Mouse (Mus musculus) midbrain, embryonic 12.5 days (tissue): ENCODE data around the gene Thy1. TPM values are rescaled to one million over a fixed set of nuclear protein-coding genes. Genes with fewer than 3 reads are reported as not detected.
A peak's percentile ranks its signal among the peaks of the same experiment; 100 is the strongest.

Experiments used
- ATAC-seq: fragments of 200-750 bp; cut with Nextera tagmentation; 2 replicates; pipeline ENCODE4 v1.8.0; 2017; ENCODE audit warnings: low read depth, moderate TSS enrichment, moderate library complexity; ENCODE audit not compliant: low FRiP score
- H3K27ac ChIP-seq: fragments of 300-500 bp; sonication (generic); replicated peaks from 2 replicates; pipeline ENCODE4 v1.5.1; 2016; ENCODE audit warnings: mild to moderate bottlenecking
- H3K27me3 ChIP-seq: fragments of 300-500 bp; sonication (generic); 2 replicates; pipeline ENCODE4 v1.6.1; 2016; ENCODE audit warnings: mild to moderate bottlenecking
- H3K36me3 ChIP-seq: fragments of 300-500 bp; sonication (generic); 2 replicates; pipeline ENCODE4 v1.6.1; 2016
- H3K4me1 ChIP-seq: fragments of 300-500 bp; sonication (generic); 2 replicates; pipeline ENCODE4 v1.6.1; 2016
- H3K4me2 ChIP-seq: fragments of 300-500 bp; sonication (generic); replicated peaks from 2 replicates; pipeline ENCODE4 v1.6.1; 2016; ENCODE audit warnings: mild to moderate bottlenecking, moderate library complexity
- H3K4me3 ChIP-seq: fragments of 300-500 bp; sonication (generic); 2 replicates; pipeline ENCODE4 v1.5.1; 2016; ENCODE audit warnings: mild to moderate bottlenecking
- H3K9ac ChIP-seq: fragments of 300-500 bp; sonication (generic); replicated peaks from 2 replicates; pipeline ENCODE4 v1.6.1; 2016; ENCODE audit warnings: mild to moderate bottlenecking, moderate library complexity
- H3K9me3 ChIP-seq: fragments of 300-500 bp; sonication (generic); 2 replicates; pipeline ENCODE4 v1.6.1; 2016; ENCODE audit warnings: mild to moderate bottlenecking
- WGBS: fragments of 180-500 bp; shearing (Covaris S2); methylation state at CpG from one replicate; pipeline ENCODE4 v1.1.7; 2016; 5-methylcytosine and 5-hydroxymethylcytosine counted together
- polyA plus RNA-seq: library from polyadenylated mRNA; unstranded; fragments of >200 nt; fragmentation: Nextera tagmentation; extraction: Ambion mirVana; gene quantifications from 2 replicates; pipeline ENCODE4 v1.2.1, GENCODE M21; 2016

The Thy1 gene
- polyA plus RNA-seq, 1 experiment from 2014 or later = not detected

DNA sequence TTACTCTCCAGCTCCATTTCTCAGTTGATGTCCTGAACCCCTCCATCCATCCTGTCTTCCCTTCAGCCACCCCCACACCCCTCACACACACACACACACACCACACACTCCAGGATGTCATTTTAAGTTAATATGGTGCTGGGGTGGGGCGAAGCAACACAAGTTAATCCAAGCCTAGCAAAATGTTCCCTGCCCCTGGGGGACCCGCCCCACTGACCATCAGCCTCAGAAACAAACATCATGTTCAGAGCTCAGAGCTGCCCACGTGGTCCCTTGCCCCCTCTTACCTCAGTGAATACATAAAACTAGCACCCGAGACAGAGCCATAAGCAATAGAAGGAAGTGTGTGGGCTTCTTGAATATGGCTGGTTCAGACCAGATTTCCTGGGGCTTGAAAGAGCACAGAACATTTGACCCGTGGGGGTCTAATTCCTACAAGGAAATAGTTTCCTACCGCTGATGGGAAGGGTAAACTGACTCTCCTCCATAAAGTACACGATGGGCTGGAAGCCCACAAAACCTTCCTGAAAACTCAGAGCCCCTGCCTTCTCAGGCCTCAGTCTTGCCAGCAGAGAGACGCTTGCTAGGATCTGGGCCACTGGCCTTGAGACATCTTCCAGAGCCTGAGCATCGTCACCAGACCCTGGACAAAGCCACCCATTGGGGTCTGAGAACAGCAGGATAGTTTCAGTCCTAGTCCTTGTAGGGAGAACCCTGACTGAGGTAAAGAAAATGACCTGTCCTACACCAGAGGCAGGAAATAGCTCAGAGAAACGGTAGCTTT is 37.0 kb downstream of the Thy1 start:
- Histone ChIP-seq H3K36me3 (no peaks in the 10 kb centered on the region), H3K4me1 (peaks cover 40% of the 10 kb centered on the region), H3K4me3 (no peak overlapping the region), H3K27ac (no peak overlapping the region), H3K4me2 (no peak overlapping the region), H3K27me3 (peaks cover 67% of the 10 kb centered on the region), H3K9me3 (no peaks in the 10 kb centered on the region), H3K9ac (no peak overlapping the region)
- no peak for ATAC-seq
- WGBS = 78% methylated on average over 10 of the region's 10 CpGs

DNA sequence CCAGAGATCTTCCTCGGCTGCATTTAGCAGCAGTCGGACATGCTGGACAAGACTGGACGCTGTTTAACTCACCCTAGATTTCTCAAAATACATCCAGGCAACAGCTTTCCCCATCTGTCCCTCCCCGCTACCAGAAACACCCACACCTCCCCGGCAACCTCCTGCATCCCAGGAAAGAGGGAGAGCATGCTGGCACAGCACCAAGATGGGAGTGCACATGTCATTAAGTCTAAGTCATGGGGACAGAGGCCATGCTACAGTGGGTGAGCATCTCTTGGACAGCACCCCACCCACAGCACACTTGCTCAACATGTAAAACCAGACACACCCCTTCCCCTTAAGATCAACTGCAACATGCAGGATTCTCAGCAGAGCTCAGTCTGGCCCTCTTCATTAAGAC is 37.8 kb downstream of the Thy1 start:
- peaks cover 47% of the 10 kb centered on the region for H3K4me1 ChIP-seq
- H3K27me3 ChIP-seq = peaks cover 74% of the 10 kb centered on the region
- no peak overlapping the region for H3K4me2 ChIP-seq
- no peak overlapping the region for H3K9ac ChIP-seq
- H3K36me3 ChIP-seq = no peaks in the 10 kb centered on the region
- H3K4me3 ChIP-seq = no peak overlapping the region
- no peak overlapping the region for H3K27ac ChIP-seq
- no peaks in the 10 kb centered on the region for H3K9me3 ChIP-seq
- no peak for ATAC-seq
- 90% methylated on average over 5 of the region's 5 CpGs for WGBS

DNA sequence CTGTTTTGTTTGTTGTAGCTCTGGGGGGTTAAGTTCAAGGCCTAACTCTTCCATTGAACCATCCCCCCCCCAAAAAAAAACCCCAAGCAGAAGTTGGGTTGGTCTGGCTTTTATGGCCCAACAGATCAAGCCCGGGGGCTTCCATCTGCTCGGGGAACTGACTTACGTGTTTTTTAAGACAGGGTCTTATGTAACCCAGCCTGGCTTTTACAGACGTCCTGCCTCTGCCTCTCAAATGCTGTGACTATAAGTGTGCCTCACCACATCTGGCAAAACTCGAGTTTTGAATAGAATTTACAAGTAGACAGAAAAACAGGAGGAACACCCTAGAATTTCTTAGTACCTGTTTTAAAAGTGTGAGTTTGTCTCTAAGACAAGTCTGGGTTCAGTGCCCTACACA is 38.4 kb downstream of the Thy1 start:
- H3K4me3 ChIP-seq = no peak overlapping the region
- H3K27me3 ChIP-seq = peaks cover 75% of the 10 kb centered on the region
- H3K9me3 ChIP-seq = no peaks in the 10 kb centered on the region
- H3K9ac ChIP-seq = no peak overlapping the region
- H3K4me2 ChIP-seq = no peak overlapping the region
- peaks cover 50% of the 10 kb centered on the region for H3K4me1 ChIP-seq
- H3K27ac ChIP-seq = no peak overlapping the region
- no peaks in the 10 kb centered on the region for H3K36me3 ChIP-seq
- ATAC-seq = no peak
- 71% methylated on average over 5 of the region's 5 CpGs for WGBS

DNA sequence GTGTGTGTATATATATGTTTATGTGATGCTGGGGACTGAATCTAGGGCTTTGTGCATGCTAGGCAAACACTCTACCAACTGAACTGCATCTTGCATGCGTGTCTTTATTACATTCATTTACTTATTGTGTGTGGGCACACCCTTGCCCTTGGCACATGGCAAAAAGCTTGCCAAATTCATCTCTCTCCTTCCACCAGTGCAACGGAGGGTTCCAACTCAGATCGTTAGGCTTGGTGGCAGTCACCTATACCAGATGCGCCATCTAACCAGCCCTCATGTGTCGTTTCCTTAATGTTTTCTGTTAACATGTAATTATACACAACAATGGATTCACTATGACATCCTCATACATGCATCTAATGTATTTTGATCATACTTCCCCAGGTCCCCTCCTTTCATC is 39.1 kb downstream of the Thy1 start:
- WGBS = 95% methylated on average over 5 of the region's 5 CpGs
- H3K36me3 ChIP-seq = no peaks in the 10 kb centered on the region
- H3K4me2 ChIP-seq = no peak overlapping the region
- no peaks in the 10 kb centered on the region for H3K9me3 ChIP-seq
- H3K27me3 ChIP-seq = peaks cover 82% of the 10 kb centered on the region
- H3K27ac ChIP-seq = no peak overlapping the region
- no peak for ATAC-seq
- no peak overlapping the region for H3K4me3 ChIP-seq
- H3K4me1 ChIP-seq = peaks cover 48% of the 10 kb centered on the region
- no peak overlapping the region for H3K9ac ChIP-seq

DNA sequence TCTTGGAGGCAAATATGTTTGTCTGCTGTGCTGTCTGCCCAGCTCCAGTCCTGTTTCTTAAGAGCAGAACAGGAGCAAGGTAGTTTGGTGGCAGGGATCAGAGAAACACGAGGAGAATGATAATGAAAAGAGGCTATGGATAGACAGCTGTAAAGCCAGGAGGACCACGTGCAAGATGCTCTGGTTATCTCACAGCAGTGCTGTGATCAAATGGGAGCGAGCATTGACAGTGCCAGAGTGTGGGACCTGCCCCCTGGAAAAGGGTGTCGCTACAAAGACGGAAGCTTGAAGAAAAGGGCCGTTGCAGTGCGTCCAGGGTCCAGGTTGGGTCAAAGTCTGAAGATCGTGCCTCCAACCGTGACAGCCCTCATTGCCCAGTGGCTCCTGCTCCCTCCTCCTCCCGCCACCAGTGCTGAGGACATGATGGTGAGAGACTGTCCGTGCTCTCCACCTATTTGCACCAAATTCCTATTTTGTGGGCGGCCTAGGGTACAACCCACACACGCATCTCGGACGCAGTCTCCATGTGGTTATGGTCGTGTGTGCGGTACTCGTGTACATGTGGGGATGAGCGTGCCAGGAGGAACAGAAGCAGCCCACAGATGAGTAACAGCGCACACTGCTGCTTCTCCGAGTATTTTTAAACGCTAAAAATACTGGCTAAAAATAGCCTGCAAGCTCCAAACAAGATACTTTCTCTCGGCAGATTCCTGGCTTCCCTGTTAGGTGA is 40.4 kb downstream of the Thy1 start:
- Histone ChIP-seq H3K4me3 (peak overlapping the region; percentile 60), H3K9ac (0 out of 2 replicates have a peak overlapping the region, but pooled peaks have one; percentile 11)

DNA sequence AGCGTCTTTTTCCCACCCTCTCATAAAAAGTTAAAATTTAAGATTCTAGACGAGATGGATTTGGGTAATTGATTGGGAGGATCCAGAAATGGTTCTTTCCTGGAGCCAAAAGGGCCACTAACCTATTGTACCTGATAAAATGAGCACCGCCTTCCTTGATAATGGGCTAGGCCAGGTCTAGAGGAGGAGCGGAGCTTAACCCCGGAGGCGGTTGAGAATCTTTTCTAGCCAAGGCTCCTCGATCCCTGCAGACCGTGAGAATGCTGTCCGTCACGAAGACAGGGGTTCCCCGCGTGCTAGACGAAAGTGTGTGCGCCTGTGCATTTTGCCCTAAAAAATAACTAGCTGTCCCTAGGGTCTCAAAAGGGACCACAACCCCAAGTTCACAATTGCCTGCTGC is 41.1 kb downstream of the Thy1 start:
- Histone ChIP-seq H3K4me1 (peaks cover 48% of the 10 kb centered on the region), H3K9ac (peak overlapping the region; percentile 72; the same call in 1 of the 2 replicates), H3K36me3 (no peaks in the 10 kb centered on the region), H3K9me3 (no peaks in the 10 kb centered on the region), H3K4me3 (peak overlapping the region; percentile 60), H3K27ac (no peak overlapping the region), H3K27me3 (peaks cover 85% of the 10 kb centered on the region), H3K4me2 (peak overlapping the region; percentile 98)
- WGBS = 1% methylated on average over 14 of the region's 14 CpGs
- ATAC-seq = peak; percentile 20; the same call in 1 of the 2 replicates

More for the DNA sequence above, 40.4 kb downstream of the Thy1 start:
- Histone ChIP-seq H3K4me2 (peak overlapping the region; percentile 98), H3K27ac (no peak overlapping the region), H3K36me3 (no peaks in the 10 kb centered on the region), H3K9me3 (no peaks in the 10 kb centered on the region), H3K4me1 (peaks cover 55% of the 10 kb centered on the region), H3K27me3 (peaks cover 87% of the 10 kb centered on the region)
- 8% methylated on average over 23 of the region's 23 CpGs for WGBS
- ATAC-seq = no peak

DNA sequence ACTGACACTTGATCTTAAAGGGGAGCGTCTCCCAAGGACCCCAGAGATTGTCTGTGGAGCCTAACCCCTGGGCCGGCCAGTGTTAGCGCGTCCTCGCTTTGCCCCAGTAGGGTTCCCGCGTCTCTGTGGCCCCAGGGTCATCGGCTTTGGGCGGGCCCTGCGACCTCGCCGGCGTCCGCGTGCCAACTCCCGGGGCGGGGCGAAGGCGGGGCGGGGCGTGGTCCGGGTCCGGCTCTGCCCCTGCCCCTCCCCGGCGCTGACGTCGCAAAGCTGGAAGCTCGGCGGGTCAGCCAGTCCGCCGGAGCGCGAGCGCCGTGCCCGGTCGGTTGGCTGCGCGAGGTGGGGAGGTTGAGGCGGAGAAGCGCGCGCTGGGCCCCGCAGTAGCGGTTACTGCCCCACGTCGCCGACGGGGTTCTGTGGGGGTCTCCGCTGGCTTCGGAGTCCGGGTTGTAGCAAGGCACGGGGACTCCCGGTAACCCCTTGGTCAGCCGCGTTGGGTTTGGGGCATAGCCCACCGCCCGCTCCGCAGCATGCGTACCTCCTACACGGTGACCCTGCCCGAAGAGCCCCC is 41.6 kb downstream of the Thy1 start:
- Histone ChIP-seq H3K27ac (no peak overlapping the region), H3K4me2 (peak overlapping the region; percentile 98), H3K4me3 (peak overlapping the region; percentile 60), H3K4me1 (peaks cover 45% of the 10 kb centered on the region), H3K36me3 (no peaks in the 10 kb centered on the region), H3K27me3 (peaks cover 82% of the 10 kb centered on the region), H3K9ac (peak overlapping the region; percentile 72), H3K9me3 (no peaks in the 10 kb centered on the region)
- peak; percentile 83 for ATAC-seq
- under 1% methylated on average over 62 of the region's 62 CpGs for WGBS

DNA sequence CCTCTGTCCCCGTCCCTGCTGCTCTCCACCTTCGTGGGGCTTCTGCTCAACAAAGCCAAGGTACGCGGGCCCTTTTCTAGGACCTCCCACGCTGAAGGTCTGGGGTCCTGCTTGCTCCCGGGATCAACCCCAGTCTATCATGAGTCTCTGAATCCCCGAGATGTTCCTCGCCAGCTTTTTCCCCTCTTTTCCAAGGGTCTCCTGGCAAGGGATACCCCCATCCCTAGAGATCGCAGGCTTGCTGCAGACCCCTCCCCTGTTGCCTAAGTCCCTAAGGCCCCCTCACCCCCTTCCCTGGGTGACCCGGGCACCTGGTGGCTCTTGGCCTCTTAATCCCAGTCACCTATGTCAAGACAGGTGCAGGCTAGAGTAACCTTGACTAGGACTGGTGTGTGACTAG is 42.1 kb downstream of the Thy1 start:
- no peaks in the 10 kb centered on the region for H3K9me3 ChIP-seq
- peak overlapping the region; percentile 60 for H3K4me3 ChIP-seq
- ATAC-seq = no peak
- H3K4me1 ChIP-seq = peaks cover 45% of the 10 kb centered on the region
- H3K9ac ChIP-seq = peak overlapping the region; percentile 72
- H3K27ac ChIP-seq = no peak overlapping the region
- no peaks in the 10 kb centered on the region for H3K36me3 ChIP-seq
- peaks cover 80% of the 10 kb centered on the region for H3K27me3 ChIP-seq
- 2% methylated on average over 10 of the region's 10 CpGs for WGBS
- peak overlapping the region; percentile 98 for H3K4me2 ChIP-seq

DNA sequence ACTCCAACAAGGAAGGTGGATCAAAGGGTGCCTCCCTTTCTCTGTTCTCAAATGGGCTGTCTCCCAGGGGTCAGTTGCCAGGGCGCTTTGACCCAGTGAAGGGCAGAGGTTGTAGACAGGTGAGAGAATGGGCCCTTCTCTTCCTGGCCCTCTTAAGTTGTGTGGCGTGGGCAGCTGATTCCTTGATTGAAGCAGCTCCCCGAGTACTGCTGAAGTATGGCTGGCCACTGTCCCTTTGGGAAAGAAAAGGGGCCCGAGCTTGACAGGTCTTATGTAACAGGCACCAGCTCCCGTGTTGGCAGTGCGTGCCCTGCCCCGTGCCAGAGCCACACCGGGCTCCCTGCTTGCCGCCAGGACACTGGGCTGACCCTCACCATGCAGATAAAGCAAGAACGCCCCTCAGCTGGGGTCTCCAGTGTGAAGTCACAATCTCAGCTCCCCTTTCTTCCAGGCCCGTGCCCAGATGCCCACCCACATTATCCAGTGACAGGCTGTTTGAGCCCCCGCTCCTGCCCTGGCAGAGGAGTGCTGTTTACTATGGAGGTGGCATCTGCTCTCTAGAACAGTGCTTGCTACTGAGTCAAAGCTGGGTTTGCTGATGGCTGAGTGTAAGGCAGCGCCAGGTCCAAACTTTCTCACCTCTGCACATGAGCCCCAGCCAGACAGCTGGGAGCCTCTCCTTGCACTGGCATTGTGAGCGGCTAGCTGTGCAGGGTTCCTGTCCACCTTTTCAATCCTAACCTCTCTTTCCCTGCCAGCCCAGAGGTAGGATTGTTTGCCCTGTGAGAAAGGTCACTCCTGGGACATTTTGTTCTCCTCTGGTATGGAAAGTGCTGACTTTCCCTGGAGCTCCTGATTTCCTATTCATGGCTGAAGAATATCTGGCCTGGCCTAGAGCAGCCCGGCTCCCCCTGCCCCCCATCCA is 42.8 kb downstream of the Thy1 start:
- ATAC-seq = no peak
- 71% methylated on average over 15 of the region's 15 CpGs for WGBS
- Histone ChIP-seq H3K4me1 (peaks cover 43% of the 10 kb centered on the region), H3K27me3 (peaks cover 73% of the 10 kb centered on the region), H3K9ac (no peak overlapping the region), H3K27ac (no peak overlapping the region), H3K9me3 (no peaks in the 10 kb centered on the region), H3K4me2 (peak overlapping the region; percentile 98), H3K36me3 (no peaks in the 10 kb centered on the region), H3K4me3 (peak overlapping the region; percentile 60; the same call in 1 of the 2 replicates)

DNA sequence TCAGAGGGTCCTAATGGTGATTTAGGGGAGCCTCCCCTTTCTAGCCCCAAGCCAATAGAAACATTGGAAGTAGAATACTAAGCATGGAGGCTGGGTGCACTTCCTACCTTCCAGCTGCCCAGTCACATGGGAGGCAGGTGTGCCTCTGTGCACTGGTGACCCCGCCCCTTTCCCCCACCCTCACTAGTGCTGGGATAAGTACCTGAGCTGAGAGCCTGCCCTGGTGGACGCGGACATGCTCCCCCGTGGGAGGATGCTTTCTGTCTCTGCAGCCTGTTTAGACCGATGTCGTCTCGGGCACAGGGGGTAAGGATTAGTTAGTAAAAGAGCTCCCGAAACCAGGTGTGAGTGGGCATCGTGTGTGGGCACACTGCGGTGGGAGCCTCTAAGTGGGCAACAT is 43.8 kb downstream of the Thy1 start:
- Histone ChIP-seq H3K4me1 (peaks cover 35% of the 10 kb centered on the region), H3K9me3 (no peaks in the 10 kb centered on the region), H3K36me3 (no peaks in the 10 kb centered on the region), H3K4me3 (no peak overlapping the region), H3K27me3 (peaks cover 68% of the 10 kb centered on the region), H3K4me2 (no peak overlapping the region), H3K9ac (no peak overlapping the region), H3K27ac (no peak overlapping the region)
- WGBS = 53% methylated on average over 10 of the region's 10 CpGs
- no peak for ATAC-seq

DNA sequence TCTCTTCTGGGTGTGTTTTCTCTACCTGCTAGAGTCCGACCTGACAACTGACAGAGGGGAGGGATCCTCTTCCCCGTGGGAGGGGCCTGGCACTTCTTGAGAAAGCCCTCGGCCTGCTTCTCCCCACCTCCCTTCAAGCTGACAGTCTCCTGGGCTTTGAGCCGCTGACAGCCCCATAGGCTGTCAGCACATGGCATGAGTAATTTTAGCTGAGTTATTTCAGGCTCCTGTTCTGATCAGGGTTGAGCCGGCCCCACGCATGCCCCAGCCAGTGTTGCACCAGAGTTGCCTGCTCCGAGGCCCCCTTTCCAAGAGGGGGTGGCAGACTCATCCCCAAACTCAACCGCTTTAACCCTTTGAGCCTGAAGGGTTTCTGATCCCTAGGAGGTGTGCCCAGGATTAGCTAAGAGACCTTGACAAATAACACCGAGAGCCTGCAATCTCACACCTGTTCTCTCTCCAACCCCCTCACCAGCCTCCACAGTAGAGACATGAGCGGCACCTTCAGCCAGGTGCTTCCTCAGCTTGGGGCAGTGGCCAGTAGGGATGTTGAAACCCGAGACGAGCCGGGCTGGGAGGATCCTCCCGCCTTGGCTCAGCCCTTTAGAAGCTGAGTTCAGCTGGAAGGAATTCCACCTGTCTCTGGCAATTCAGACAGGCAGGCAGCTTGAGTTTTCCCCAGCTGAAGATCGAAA is 44.7 kb downstream of the Thy1 start:
- Histone ChIP-seq H3K27ac (no peak overlapping the region), H3K27me3 (peaks cover 59% of the 10 kb centered on the region), H3K4me3 (no peak overlapping the region), H3K9me3 (no peaks in the 10 kb centered on the region), H3K4me1 (peaks cover 35% of the 10 kb centered on the region), H3K4me2 (no peak overlapping the region), H3K36me3 (no peaks in the 10 kb centered on the region), H3K9ac (no peak overlapping the region)
- 14% methylated on average over 15 of the region's 15 CpGs for WGBS
- ATAC-seq = no peak
